Mouse (Mus musculus): ENCODE data around the gene Gm20518.

Gene Gm20518

GRCm38 (mm10) chr16:17891567-17891959 is at the start of gene Gm20518:
Gene Gm20518, minus strand, starts transcription at chr16:17891671.
- DNase-seq (ENCODE audit: low read depth, low spot score): peak; percentile 97

DNA sequence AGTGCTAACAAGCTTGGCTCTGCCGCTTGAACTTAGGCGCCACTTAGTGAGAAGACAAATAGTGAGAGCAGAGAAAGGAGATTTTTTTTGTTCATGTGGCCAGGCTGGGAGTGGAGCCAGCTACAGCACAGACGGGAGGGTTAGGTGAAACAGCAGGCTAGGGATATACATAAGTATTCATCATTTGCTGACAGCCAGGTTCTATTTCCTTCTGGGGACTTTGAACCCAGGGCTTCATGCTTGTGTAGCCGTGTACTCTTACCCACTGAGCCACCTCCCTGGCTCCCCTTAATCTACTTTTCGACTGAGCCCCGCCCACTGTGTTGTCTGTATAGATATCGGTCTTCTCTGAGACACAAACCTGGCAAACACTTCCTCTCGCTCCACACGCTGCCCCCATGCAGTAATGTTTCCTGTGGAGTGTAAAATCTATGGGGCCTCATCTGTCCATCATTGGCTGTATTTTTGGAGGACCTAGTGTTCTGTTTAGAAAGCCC is 47.8 kb upstream of the Gm20518 start:
- no peak for DNase-seq (ENCODE audit: low read depth, low spot score)

DNA sequence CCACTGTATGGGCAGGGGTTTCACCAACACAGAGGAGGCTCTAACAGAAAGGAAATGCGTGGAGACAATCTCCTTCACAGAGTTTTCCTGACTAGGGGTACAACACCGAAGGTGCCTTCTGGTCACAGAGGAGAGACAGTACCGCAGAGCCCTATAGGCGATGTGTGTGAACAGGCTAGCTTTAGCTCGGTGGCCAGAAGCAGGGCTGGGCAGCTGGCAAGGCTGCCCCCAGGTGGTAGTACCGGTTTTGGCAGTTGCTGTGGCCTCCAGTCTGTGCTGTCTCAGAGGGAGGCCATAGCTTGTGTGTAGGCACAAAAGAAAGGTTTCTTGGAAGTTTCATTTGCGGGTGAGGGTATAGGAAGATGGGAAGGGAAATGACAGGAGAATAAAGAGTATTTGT is 47.4 kb upstream of the Gm20518 start:
- DNase-seq (ENCODE audit: low read depth, low spot score): peak; percentile 67

- DNase-seq (ENCODE audit: low read depth, low spot score): no peak
Observed at GRCm38 (mm10) chr16:17938187-17938586, 46.7 kb upstream of the Gm20518 start.

GRCm38 (mm10) chr16:17936776-17937175 is 45.3 kb upstream of the Gm20518 start:
- no peak for DNase-seq (ENCODE audit: low read depth, low spot score)

- no peak for DNase-seq (ENCODE audit: low read depth, low spot score)
Observed at GRCm38 (mm10) chr16:17934445-17934910, 43.0 kb upstream of the Gm20518 start.

DNA sequence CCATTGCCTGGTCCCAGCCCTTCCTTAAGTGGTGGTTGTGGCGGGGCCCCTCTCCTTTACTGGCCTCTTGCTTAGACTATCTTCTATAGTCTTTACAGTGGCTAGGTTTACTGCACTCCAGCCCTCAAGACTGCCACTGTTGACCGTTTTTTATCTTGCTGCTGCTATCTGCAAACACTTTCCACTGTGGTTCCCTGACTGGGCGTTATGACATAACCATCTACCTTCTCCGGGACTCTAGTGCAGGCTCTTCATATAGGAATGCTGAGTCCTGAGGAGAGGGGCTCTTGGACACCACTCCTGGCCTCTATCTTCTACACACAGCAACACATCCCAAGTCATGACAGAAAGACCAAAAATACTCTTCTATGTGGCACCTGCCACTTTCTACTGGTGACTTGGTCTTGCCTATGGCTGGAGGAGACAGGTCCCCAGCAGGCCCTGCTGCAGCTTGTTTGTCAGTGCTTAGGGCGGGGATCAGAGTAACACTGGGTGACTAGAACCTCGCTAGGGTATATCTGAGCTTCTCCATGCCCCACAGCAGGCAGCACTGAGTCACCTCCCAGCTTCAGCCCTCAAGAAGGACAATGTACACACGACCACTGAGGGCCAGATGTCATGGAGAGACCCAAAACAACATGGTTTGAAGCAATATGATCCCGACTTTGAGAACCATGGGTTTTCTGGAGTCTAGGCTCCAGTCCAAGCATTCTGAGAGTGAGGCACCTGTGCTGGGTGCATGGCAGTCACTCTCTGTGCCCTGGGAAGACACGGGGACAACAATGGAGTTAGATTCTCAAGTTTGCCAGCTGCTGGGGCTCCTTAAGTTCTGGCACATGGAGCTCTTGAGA is 42.3 kb upstream of the Gm20518 start:
- DNase-seq (ENCODE audit: low read depth, low spot score): no peak

- DNase-seq (ENCODE audit: low read depth, low spot score): no peak
Observed at GRCm38 (mm10) chr16:17931906-17932460, 40.5 kb upstream of the Gm20518 start.

DNA sequence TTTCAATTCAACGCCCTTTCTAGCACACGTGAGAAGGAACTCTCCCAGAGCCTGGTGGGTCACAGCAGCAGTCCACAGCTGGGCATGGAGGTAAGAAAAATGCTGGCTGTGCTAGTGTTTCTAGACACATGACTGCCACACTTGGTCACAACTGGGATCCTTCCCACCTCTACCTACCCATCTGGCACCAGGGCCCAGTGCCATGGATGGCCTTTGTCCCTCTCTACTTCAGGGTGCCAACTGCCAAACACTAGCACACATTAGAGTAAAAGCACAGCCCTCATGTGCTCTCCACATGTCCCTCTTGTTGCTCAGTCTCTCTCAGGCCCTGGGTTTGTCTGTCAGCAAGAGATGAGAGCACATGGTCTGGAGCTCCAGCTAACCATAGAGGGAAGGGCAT is 38.2 kb upstream of the Gm20518 start:
- DNase-seq (ENCODE audit: low read depth, low spot score): no peak

DNA sequence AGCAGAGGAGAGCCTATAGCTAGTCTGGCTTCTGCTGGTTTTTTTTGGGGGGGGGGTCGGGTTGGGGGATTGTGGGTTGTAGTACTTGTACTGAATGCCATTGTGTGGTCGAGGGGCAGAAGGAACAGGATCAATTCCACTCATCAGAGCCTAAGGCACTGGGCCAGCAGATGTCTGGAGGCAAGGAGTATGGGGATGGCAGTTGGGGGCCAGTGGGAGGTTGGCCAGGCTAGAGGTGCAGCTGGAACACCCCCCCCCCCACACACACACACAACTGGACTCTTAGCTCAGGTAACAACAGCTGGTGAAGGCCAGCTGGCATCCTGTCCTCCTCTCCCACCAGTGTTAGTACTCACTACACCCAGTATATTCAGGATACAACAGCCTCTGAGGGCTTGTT is 37.7 kb upstream of the Gm20518 start:
- DNase-seq (ENCODE audit: low read depth, low spot score): no peak

- peak; percentile 79 for DNase-seq (ENCODE audit: low read depth, low spot score)
Observed at GRCm38 (mm10) chr16:17928627-17929104, 37.2 kb upstream of the Gm20518 start.

DNA sequence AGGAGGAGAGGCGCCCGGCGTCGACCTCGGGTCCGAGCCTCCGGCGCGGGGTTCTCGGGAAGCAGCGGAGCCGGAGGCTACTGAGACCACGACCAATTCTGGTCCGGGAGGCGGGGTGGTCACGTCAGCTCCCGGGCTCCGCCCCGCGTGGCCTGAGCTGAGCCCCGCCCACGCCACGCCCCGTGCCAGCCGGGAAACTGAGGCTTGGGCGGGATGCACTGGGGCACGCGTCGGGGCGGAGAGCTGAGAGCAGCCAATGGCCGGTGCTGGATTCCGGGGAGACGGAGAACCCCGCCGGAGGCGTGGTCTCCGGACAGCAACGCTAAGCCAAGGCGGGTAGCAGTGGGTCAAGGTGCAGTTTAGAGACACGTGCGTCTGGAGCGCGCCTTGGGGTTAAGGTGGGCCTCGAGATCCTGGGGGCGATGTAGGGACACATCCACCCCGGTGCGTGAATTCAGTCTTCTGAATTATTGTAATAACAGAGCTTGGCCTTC is 36.7 kb upstream of the Gm20518 start, which contains the start of gene Slc25a1:
Gene Slc25a1 (minus strand): TSS at position 133 of the 494 bp plus-strand sequence.
- DNase-seq (ENCODE audit: low read depth, low spot score): peak; percentile 65

GRCm38 (mm10) chr16:17927351-17928082 is 36.0 kb upstream of the Gm20518 start:
- no peak for DNase-seq (ENCODE audit: low read depth, low spot score)

GRCm38 (mm10) chr16:17922163-17922538 is 30.7 kb upstream of the Gm20518 start:
- no peak for DNase-seq (ENCODE audit: low read depth, low spot score)

- DNase-seq (ENCODE audit: low read depth, low spot score): peak; percentile 99
Observed at GRCm38 (mm10) chr16:17921325-17922162, 30.1 kb upstream of the Gm20518 start.

DNA sequence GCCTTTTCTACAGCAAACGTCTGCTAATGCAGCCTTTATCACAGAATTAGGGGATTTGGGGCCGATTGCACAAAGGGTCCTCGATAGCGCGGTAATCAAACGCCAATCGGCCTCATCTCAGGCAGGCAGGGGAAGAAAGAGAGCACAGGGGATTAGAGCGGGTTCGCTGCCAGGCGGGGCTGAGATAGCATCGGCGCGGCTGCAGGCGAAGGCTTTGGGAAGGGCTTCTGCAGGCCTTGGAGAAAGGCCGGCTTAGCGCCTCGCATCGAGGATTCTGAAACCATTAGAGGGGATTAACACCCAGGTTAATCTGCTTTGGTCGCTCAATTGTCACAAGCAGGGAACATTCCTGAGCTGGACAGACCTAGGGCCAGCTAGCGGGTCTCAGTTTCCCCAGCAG is 29.1 kb upstream of the Gm20518 start:
- DNase-seq (ENCODE audit: low read depth, low spot score): no peak

DNA sequence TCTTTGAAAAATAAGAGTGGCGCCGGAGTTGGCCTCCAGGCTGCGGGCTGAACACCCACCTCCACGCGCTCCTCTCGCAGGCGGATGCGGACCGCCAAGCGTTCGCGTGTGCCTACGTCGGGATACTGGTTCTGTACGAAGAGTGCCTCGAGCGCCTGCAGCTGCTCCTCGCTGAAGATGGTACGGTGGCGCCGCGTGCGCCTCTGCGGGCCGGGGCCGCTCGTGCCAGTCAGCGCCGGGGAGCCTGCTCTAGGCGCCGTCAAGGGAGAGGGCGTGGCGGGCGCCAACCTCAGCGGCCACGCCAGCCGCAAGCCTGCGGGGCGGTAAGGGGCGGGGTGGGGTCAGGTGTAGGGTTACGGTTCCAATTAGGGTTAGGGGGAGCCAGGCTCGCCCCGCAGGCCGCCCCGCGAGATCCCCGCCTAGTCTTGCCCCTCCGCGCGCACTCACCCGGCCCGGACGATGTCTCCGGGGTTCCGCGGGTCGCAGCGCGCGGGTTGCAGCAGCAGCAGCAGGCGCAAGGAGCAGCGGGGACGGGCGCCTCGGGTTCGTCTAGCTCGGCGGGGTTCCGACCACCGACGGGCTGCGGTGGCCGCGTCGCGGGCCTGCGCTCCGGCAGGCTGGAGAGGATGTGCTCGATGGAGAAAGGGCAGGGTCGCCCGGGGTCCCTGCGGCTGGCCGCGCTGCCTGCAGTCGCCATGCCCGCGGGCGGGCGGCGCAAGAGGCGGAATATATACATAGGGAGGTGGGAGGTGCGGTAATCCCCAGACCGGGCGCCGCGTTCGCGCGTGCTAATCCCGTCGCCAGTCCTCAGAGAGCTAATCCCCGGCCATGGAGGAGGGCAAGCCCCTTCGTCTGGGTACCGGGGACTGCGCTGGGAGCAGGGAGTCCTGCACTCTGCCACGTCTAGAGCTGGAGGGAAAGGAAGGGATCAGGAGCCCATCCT is 23.1 kb upstream of the Gm20518 start, which contains the start of gene Gsc2:
Gene Gsc2 (minus strand): TSS at position 753 of the 943 bp plus-strand sequence.
- DNase-seq (ENCODE audit: low read depth, low spot score): peak; percentile 13

DNA sequence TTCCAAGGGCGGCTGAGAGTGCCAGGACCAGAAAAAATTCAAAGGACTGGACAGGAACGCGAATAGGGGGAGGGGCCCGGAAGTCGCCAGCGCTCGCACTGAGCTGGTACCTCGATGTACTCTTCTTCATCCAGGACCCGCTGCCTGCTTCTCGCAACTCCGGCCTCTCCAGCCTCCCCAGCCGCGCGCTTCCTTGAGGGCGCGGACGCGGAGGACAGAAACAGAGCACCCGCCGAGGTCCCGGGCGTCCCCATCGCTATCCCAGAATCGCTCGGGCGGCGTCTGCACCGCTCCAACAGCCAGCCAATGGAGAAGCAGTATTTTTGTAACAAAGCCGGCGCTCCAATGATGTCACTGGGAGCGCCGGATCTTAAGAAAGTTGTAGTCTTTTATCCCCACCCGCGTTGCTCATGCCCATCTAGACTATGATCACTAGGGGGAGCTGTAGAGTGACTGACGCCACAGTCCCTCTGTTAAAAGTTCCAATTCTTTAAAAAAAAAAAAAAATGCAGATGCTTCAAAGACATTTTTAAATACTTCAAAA is 19.7 kb upstream of the Gm20518 start, which contains the start of gene Ess2:
Gene Ess2 (minus strand): TSS at position 297 of the 544 bp plus-strand sequence.
- DNase-seq (ENCODE audit: low read depth, low spot score): peak; percentile 97

- DNase-seq (ENCODE audit: low read depth, low spot score): no peak
Observed at GRCm38 (mm10) chr16:17898462-17898861, 7.0 kb upstream of the Gm20518 start, which contains the start of the genes Dgcr2 and Tssk2. Gene Dgcr2, minus strand, starts transcription at chr16:17898562. Gene Tssk2, plus strand, starts transcription at chr16:17898637.

Data from forelimb bud, embryonic 11.5 days (tissue).